Mouse (Mus musculus): ENCODE data around the gene Kdm3a. TPM values are rescaled to one million over a fixed set of nuclear protein-coding genes. Genes with fewer than 3 reads are reported as not detected.

Kdm3a gene
- polyA plus RNA-seq, 1 experiment = 21.3 TPM

- DNase-seq (ENCODE audit: low read depth) = no peak
Observed at GRCm38 (mm10) chr6:71579478-71579877, 53.3 kb downstream of the Kdm3a start.

DNA sequence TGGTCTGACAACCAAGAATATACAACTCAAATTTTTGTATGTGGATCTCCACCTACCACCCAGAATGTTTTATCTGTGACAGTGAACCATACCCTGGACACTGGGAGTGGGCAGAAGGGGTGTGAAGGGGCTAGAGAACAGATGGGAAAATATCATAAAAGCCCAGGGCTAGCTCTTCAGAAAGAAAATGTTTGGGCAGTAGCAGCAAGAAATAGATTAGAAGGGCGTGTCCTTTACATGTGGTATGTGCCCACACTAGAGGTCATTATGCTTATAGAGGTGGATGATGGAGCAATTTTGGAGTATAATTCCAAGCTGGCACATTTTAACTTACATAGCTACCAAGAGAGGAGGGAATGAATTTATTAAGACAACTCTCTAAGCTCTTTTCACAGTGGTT, 57.4 kb downstream of the Kdm3a start:
- DNase-seq (ENCODE audit: low read depth) = no peak

DNA sequence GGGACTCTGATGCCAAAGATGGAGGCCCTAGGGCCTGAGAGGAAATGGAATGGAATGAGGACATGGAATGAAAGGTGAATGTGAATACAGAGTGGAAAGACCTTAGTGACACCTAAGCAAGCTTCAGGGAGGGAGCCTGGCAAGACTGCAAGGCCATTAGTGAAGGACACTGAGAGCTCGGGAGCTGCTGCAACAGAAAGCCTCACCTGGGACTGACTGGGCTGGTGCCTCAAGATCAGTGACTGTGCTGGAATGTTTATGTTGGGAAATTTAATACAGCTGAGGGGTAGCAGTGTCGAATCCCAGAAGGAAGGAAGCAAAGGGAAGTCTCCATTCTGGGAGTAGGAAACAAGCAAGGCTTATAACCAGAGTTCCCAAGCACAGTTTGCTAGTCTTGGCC, 63.8 kb downstream of the Kdm3a start:
- DNase-seq (ENCODE audit: low read depth) = no peak

- no peak for DNase-seq (ENCODE audit: low read depth)
Observed at GRCm38 (mm10) chr6:71568616-71569015, 64.2 kb downstream of the Kdm3a start.

DNA sequence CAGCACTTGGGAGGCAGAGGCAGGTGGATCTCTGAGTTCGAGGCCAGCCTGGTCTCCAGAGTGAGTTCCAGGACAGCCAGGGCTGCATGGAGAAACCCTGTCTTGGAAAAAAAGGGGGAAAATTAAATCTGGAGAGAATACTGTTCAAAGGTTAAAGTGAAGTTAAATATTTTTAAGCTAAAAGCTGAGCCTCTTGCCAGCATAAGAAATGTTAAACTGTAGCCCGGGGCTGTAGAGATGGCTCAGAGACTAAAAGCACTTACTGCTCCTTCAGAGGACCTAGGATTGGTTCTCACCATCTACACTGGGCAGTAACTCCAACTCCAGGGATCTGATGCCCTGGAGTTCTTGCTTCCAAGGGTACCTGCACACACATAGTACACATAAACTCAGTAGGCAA, 76.0 kb downstream of the Kdm3a start:
- DNase-seq (ENCODE audit: low read depth) = no peak

DNA sequence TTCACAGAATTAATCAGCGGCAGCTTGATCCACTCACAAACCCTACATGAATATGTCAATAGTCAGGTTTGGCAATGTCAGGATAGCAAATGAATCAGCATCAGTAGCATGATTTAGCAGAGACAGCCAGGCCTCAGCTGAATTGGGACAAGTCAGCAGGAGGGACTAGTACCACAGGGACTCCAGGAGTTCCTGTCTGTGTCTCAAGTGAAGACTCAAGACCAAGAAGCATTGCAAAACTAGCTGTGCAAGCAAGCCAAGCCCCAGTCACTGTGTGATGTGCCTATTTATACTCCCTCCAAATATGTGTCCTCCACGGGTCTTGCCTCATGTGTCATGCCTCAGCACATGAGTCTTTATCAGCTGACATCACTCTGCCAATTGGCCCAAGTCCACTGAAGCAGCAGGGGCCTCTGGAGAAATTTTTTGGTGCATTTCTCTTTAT, 77.3 kb downstream of the Kdm3a start:
- peak; percentile 33 for DNase-seq (ENCODE audit: low read depth)

GRCm38 (mm10) chr6:71543686-71544499, 88.9 kb downstream of the Kdm3a start, which contains the start of gene Chmp3:
Gene Chmp3, plus strand, starts transcription at chr6:71543797.
- no peak for DNase-seq (ENCODE audit: low read depth)

Other genes starting within 250 kb of the Kdm3a start
- 26.5 and 28.1 TPM in 2 replicates for gene Rmnd5a, start 192.4 kb downstream of the Kdm3a start, polyA plus RNA-seq (2012; rRNA removed)
- gene Rnf103, start 139.1 kb downstream of the Kdm3a start, polyA plus RNA-seq (2012; rRNA removed) = 10.9 and 17.7 TPM in 2 replicates
- gene Chmp3, start 89.2 kb downstream of the Kdm3a start, polyA plus RNA-seq (2012; rRNA removed) = 53.2 and 54.2 TPM in 2 replicates
- gene Reep1, start 74.6 kb upstream of the Kdm3a start, polyA plus RNA-seq (2012; rRNA removed) = 6.2 and 6.7 TPM in 2 replicates
- 5.8 and 8.1 TPM in 2 replicates for gene Mrpl35, start 194.0 kb upstream of the Kdm3a start, polyA plus RNA-seq (2012; rRNA removed)
- 65.6 and 66.7 TPM in 2 replicates for gene Immt, start 198.3 kb upstream of the Kdm3a start, polyA plus RNA-seq (2012; rRNA removed)